Mouse (Mus musculus) embryonic fibroblast, embryonic 13.5 days (primary cell): Measurements from ENCODE around the gene 9130019O22Rik. TPM values are rescaled to one million over a fixed set of nuclear protein-coding genes. Genes with fewer than 3 reads are reported as not detected.
"Not testable (repeated sequence)": the region's sequence is repeated elsewhere in the genome, so short reads cannot be mapped to it uniquely, and the experiment has no call there.

Experiments
- H3K27ac ChIP-seq: 2 replicates; pipeline ENCODE4 v1.5.1; 2012; ENCODE audit warnings: low read length, control low read depth, inconsistent platforms; ENCODE audit not compliant: insufficient read depth
- H3K4me1 ChIP-seq: 2 replicates; pipeline ENCODE4 v1.6.1; 2011; ENCODE audit warnings: low read length; ENCODE audit not compliant: control insufficient read depth, insufficient read depth
- H3K4me3 ChIP-seq: 2 replicates; pipeline ENCODE4 v1.5.1; 2011; ENCODE audit warnings: mild to moderate bottlenecking, control low read depth, low read length; ENCODE audit not compliant: insufficient read depth
- CTCF ChIP-seq: IDR thresholded peaks from 2 replicates; pipeline ENCODE4 v1.5.1; 2011; ENCODE audit warnings: mild to moderate bottlenecking, control low read depth, low read length, moderate library complexity, borderline replicate concordance; ENCODE audit not compliant: insufficient read depth
- POLR2A ChIP-seq: IDR thresholded peaks from 2 replicates; pipeline ENCODE4 v1.6.1; 2011; ENCODE audit warnings: low read depth, mild to moderate bottlenecking, control low read depth, low read length, moderate library complexity
- polyA plus RNA-seq: library from polyadenylated mRNA; stranded (reverse); fragments of >200 nt; gene quantifications from 2 replicates; pipeline ENCODE4 v1.2.4, GENCODE M21; 2011; ENCODE audit warnings: low read depth; ENCODE audit not compliant: missing spikeins, insufficient read length

9130019O22Rik gene
- polyA plus RNA-seq, 1 experiment, result 2.1 TPM

DNA sequence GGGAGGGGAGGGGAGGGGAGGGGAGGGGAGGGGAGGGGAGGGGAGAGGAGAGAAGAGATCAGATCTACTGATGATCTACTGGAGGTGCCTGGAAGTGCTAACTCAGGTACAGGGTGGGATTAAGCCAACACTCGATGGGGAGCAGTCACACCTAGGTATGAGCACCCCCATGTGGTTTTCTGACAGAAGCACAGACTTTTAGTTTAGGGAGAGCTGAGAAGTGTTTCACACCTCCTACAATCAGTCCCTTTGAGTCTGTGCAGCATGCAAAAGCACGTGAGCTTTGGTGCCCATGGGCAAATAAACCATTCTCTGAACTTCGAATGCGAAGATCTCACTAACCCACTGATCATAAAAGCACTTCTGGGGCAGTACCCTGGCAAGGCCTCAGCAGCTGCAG is 44.6 kb downstream of the 9130019O22Rik start:
- no peaks in the 10 kb centered on the region for H3K4me1 ChIP-seq
- no peak overlapping the region for H3K4me3 ChIP-seq
- H3K27ac ChIP-seq, result no peak overlapping the region
- no peak for TF ChIP-seq CTCF
- no peak for TF ChIP-seq POLR2A

DNA sequence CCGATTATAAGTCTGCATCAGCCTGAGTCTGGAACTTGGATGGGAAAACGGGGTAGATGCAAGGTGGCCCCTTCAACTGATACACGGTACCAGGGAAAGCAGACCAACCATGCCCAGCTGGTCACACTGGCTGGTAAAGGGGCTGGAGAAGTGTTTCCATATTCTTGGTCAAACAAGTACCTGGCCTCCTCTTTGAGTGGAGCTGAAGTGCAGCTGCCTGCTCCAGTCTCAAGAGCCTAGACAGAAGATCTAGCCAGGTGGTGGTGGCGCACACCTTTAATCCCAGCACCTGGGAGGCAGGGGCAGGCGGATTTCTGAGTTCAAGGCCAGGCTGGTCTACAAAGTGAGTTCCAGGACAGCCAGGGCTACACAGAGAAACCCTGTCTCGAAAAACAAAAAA is 45.1 kb downstream of the 9130019O22Rik start:
- H3K27ac ChIP-seq, H3K4me1 ChIP-seq, H3K4me3 ChIP-seq: not testable (repeated sequence)

DNA sequence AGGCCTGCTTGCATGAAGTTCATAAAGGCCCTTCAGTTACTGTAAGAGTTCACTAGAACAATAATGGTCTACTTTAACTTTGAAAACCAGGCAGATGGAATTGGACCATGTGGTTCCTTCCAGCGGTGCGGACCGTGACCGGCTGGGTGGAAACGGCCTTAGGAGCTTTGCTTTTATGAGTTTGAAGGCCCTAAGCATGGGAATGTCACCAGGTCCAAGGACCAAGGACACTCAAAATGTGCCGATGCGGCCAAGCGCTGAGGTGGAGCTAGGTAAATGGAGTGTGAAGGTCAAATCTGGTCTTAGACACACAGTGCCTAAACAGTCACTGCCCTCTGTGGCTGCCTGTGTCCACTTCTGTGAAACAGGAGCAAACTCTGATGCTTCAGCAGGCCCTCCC is 45.6 kb downstream of the 9130019O22Rik start:
- H3K4me3 ChIP-seq, result no peak overlapping the region
- H3K4me1 ChIP-seq, result no peaks in the 10 kb centered on the region
- no peak overlapping the region for H3K27ac ChIP-seq
- TF ChIP-seq CTCF (no peak), POLR2A (no peak)

DNA sequence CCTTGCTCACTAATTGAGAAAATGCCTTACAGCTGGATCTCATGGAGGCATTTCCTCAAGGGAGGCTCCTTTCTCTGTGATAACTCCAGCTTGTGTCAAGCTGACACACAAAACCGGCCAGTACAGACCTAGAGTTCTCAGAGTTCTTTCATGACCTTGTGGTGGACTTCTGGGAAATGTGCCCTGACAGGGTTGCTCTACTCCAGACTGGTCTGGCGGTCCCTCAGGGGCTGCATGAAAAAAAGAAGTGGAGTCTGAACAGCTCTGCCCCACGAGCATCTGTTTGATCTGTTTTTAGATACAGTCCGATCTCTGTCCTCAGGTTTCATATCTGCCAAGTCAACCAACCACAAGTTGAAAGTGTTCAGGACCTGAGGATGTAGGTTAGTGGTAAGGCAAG is 49.3 kb downstream of the 9130019O22Rik start:
- H3K4me3 ChIP-seq, result no peak overlapping the region
- H3K27ac ChIP-seq, result no peak overlapping the region
- TF ChIP-seq POLR2A (no peak), CTCF (no peak)
- no peaks in the 10 kb centered on the region for H3K4me1 ChIP-seq

DNA sequence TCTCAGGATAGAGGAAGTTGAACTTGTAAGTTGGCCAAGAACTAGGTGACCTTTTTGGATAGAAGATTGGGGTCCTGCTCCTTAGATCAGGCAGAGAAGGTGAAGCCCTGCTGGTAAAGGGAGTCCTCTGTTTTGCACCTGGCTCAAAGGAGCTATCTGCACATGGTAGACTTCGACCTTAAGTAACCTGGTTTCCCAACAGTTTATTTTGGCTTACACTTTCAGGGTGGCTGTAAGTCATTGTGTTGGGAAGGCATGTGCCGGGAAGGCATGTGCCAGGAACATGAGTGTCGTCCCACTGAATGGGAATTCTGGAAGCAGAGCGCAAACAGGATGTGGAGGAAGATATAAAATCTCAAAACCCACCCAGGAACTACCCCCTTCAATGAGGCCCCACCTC is 51.4 kb downstream of the 9130019O22Rik start:
- no peaks in the 10 kb centered on the region for H3K4me1 ChIP-seq
- no peak overlapping the region for H3K27ac ChIP-seq
- TF ChIP-seq CTCF, result no peak
- no peak for TF ChIP-seq POLR2A
- no peak overlapping the region for H3K4me3 ChIP-seq

DNA sequence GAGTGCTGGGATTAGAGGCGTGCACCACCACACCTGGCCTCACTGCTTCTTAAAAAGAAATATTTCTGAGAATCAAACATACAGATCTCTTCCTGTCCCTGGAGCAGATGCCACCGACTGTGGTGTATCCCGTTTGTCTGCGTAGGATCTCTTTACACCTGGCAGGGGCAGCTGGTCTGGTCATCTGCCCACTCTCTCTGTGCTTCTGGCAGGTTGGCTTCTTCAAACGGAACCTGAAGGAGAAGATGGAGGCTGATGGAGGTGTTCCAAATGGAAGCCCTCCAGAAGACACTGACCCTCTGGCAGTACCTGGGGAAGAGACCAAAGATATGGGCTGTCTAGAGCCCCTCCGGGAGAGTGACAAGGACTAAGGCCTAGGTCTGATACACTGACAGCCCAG is 53.7 kb downstream of the 9130019O22Rik start:
- H3K4me3 ChIP-seq, result no peak overlapping the region
- TF ChIP-seq POLR2A (no peak), CTCF (no peak)
- no peak overlapping the region for H3K27ac ChIP-seq
- H3K4me1 ChIP-seq, result no peaks in the 10 kb centered on the region

Other genes with a start within 250 kb of the 9130019O22Rik start
- gene Spn, start 249.3 kb downstream of the 9130019O22Rik start, polyA plus RNA-seq, result not detected in 2 replicates
- 66.3 and 74.3 TPM in 2 replicates for gene Cd2bp2, start 191.1 kb downstream of the 9130019O22Rik start, polyA plus RNA-seq
- gene Tbc1d10b, start 178.7 kb downstream of the 9130019O22Rik start, polyA plus RNA-seq, result 37.0 and 37.5 TPM in 2 replicates
- 1.4 and 1.7 TPM in 2 replicates for gene Mylpf, start 178.3 kb downstream of the 9130019O22Rik start, polyA plus RNA-seq
- 11.0 and 12.4 TPM in 2 replicates for gene Zfp553, start 154.1 kb downstream of the 9130019O22Rik start, polyA plus RNA-seq
- 3.9 and 4.2 TPM in 2 replicates for gene Sept1, start 154.0 kb downstream of the 9130019O22Rik start, polyA plus RNA-seq
- 21.3 and 24.3 TPM in 2 replicates for gene Zfp771, start 142.9 kb downstream of the 9130019O22Rik start, polyA plus RNA-seq
- 29.0 and 30.6 TPM in 2 replicates for gene Dctpp1, start 126.5 kb downstream of the 9130019O22Rik start, polyA plus RNA-seq
- 25.9 and 29.4 TPM in 2 replicates for gene Sephs2, start 113.1 kb downstream of the 9130019O22Rik start, polyA plus RNA-seq
- 0.20 and 0.56 TPM in 2 replicates for gene Itgal, start 90.9 kb downstream of the 9130019O22Rik start, polyA plus RNA-seq
- gene Zfp768, start 41.6 kb downstream of the 9130019O22Rik start, polyA plus RNA-seq, result 18.4 and 20.7 TPM in 2 replicates
- gene Zfp747, start 11.1 kb downstream of the 9130019O22Rik start, polyA plus RNA-seq, result 4.5 and 7.0 TPM in 2 replicates
- 5.3 and 7.1 TPM in 2 replicates for gene E430018J23Rik, start 6.5 kb upstream of the 9130019O22Rik start, polyA plus RNA-seq
- 3.3 and 5.0 TPM in 2 replicates for gene Zfp764, start 19.7 kb upstream of the 9130019O22Rik start, polyA plus RNA-seq
- gene Zfp688, start 34.9 kb upstream of the 9130019O22Rik start, polyA plus RNA-seq, result 9.6 and 11.0 TPM in 2 replicates
- gene Zfp689, start 62.0 kb upstream of the 9130019O22Rik start, polyA plus RNA-seq, result 1.8 and 3.2 TPM in 2 replicates
- 73.6 and 83.0 TPM in 2 replicates for gene Prr14, start 72.4 kb upstream of the 9130019O22Rik start, polyA plus RNA-seq
- gene Fbrs, start 92.0 kb upstream of the 9130019O22Rik start, polyA plus RNA-seq, result 54.2 and 58.1 TPM in 2 replicates
- 63.8 and 64.6 TPM in 2 replicates for gene Srcap, start 124.8 kb upstream of the 9130019O22Rik start, polyA plus RNA-seq
- 10.3 and 12.0 TPM in 2 replicates for gene Gm42715, start 132.4 kb upstream of the 9130019O22Rik start, polyA plus RNA-seq
- gene Tmem265, start 174.2 kb upstream of the 9130019O22Rik start, polyA plus RNA-seq, result not detected in 2 replicates
- gene Phkg2, start 186.2 kb upstream of the 9130019O22Rik start, polyA plus RNA-seq, result 29.6 and 31.2 TPM in 2 replicates
- 1.5 and 3.6 TPM in 2 replicates for gene Ccdc189, start 201.4 kb upstream of the 9130019O22Rik start, polyA plus RNA-seq
- 34.2 and 34.6 TPM in 2 replicates for gene Rnf40, start 201.6 kb upstream of the 9130019O22Rik start, polyA plus RNA-seq
- 9.3 and 14.9 TPM in 2 replicates for gene Zfp629, start 228.6 kb upstream of the 9130019O22Rik start, polyA plus RNA-seq